Mouse (Mus musculus) C2C12 (cell line): Measurements from ENCODE around the gene Inip.

Experiments
- CTCF ChIP-seq: IDR thresholded peaks from one replicate; pipeline ENCODE4 v1.5.1; 2011; ENCODE audit not compliant: control insufficient read depth, insufficient read depth, insufficient read length
- FOSL1 ChIP-seq: IDR thresholded peaks from one replicate; pipeline ENCODE4 v1.8.0; 2011; ENCODE audit warnings: mild to moderate bottlenecking, low read length; ENCODE audit not compliant: poor library complexity, insufficient read depth, severe bottlenecking
- MAX ChIP-seq: IDR thresholded peaks from one replicate; pipeline ENCODE4 v1.6.1; 2011; ENCODE audit warnings: mild to moderate bottlenecking, control low read depth
- MYOD1 ChIP-seq: IDR thresholded peaks from one replicate; pipeline ENCODE4 v1.6.1; 2011; ENCODE audit warnings: low read depth; ENCODE audit not compliant: control insufficient read depth, insufficient read length
- MYOG ChIP-seq: IDR thresholded peaks from one replicate; pipeline ENCODE4 v1.6.1; 2011; ENCODE audit not compliant: control insufficient read depth, insufficient read length; ENCODE audit errors: extremely low read depth
- USF1 ChIP-seq: IDR thresholded peaks from one replicate; pipeline ENCODE4 v1.6.1; 2011; ENCODE audit warnings: low read depth, mild to moderate bottlenecking, control low read depth, moderate library complexity

DNA sequence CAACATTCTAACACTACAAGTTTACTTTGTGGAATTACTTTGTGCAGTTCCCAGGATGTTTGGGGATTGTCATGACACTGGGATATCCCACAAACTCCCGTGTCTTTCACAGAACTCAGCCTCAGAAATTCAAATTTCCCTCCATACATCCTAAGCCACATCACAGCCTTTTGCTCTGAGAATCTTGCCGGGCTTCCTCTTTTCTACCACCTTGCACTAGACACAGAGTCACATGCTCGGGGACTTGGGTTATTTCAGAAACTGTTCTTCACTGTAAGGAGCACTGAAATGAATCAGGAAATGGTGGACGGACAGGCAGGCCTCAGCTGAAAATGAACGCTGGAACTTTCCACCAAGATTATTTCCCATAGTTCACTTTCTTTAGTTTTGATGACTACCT, 2.0 kb upstream of the Inip start:
- TF ChIP-seq CTCF, result no peak
- TF ChIP-seq USF1, result no peak
- no peak for TF ChIP-seq MYOG
- TF ChIP-seq FOSL1, result no peak
- TF ChIP-seq MYOD1, result no peak
- no peak for TF ChIP-seq MAX
